Mouse (Mus musculus): ENCODE measurements at regions not wholly inside any gene's neighbourhood (a gene's known extent, or its start where the extent isn't known, plus 50 kb on each side); places are given as distances from the start of the nearest gene placed in this dataset.

DNA sequence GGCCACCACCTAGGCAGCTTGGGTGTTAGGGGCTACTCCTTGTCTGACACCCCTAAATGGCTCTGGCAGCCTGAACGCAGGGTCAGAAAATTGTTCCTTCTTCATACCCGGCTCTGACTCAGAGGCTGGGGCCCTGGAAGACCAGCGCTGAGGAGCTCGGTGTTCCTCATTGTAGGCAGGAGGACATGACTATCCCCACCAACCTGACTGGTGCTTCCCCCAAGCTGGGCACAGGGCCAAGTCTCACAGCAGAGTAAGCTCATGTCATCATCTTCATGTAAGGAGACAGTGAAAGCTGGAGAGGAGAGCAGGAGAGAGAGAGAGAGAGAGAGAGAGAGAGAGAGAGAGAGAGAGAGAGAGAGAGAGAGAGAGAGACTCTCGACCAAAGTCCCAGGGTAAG lies 201.4 kb downstream of the Cryba4 start:
- TF ChIP-seq CTCF (IDR thresholded peaks at IDR 0.05; ENCODE audit: low read depth) (no peak), EP300 (optimal IDR thresholded peaks at IDR 0.05) (no peak)

All from stomach, postnatal 0 days (tissue).